In the genomic region with DNA sequence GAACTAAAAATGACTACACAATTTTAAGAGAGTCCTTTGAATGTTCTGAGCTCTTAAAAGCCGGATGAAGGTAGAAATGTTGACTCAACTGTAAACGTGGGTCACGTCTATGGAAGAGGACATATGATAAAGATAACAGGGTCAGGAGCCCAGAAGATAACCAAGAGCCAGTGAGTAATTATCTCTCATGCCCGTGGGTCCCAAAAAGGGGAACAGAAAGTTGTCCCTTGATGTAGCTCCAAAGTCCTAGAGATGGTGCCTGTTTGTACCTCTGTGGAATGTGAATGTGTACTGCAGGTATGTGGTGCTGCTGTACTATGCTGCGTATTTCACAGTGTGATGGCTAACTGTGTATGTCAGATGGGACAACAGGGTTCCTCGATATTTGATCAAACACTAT, we compare ENCODE assay signal across 26 mouse cellular contexts.
"Had no signal": no experiment of that assay in that cellular context is flagged by ENCODE, and none has a peak within 500 bp of the region (broad histone marks: within the 10 kb centered on the region; RNA-seq: fewer than 3 reads in every experiment).

No protein-coding gene starts in this region.

- DNase-seq: gastrocnemius, postnatal 14 days; gastrocnemius, postnatal 36 days; heart, adult 18-20 months; heart, postnatal 14 days; heart, postnatal 36 days; kidney, adult 11 months; kidney, adult 2 months; kidney, adult 9 months; kidney, postnatal 14 days; kidney, postnatal 36 days; layer of hippocampus, postnatal 36 days; left cerebral cortex, postnatal 4 days had no signal

- H3K27me3 ChIP-seq: heart, embryonic 13.5 days; heart, embryonic 15.5 days; hindbrain, embryonic 13.5 days; hindbrain, embryonic 15.5 days; kidney, embryonic 15.5 days; limb, embryonic 13.5 days; limb, embryonic 15.5 days; liver, embryonic 12.5 days had no signal

- H3K36me3 ChIP-seq: heart, embryonic 13.5 days; heart, embryonic 15.5 days; hindbrain, embryonic 13.5 days; hindbrain, embryonic 15.5 days; kidney, embryonic 15.5 days; limb, embryonic 13.5 days; limb, embryonic 15.5 days; liver, embryonic 12.5 days had no signal

- H3K9ac ChIP-seq: heart, embryonic 13.5 days; heart, embryonic 15.5 days; hindbrain, embryonic 13.5 days; hindbrain, embryonic 15.5 days; kidney, embryonic 15.5 days; limb, embryonic 13.5 days; limb, embryonic 15.5 days; liver, embryonic 12.5 days; liver, embryonic 14.5 days had no signal

- H3K27ac ChIP-seq: heart, embryonic 13.5 days; heart, embryonic 15.5 days; hindbrain, embryonic 13.5 days; hindbrain, embryonic 15.5 days; hindbrain, postnatal 0 days; kidney, embryonic 15.5 days; kidney, postnatal 0 days; layer of hippocampus, adult 2 months; limb, embryonic 13.5 days; limb, embryonic 15.5 days; liver, embryonic 12.5 days; liver, embryonic 14.5 days had no signal

- H3K4me2 ChIP-seq: heart, embryonic 11.5 days; heart, embryonic 13.5 days; heart, embryonic 15.5 days; hindbrain, embryonic 13.5 days; hindbrain, embryonic 15.5 days; kidney, embryonic 15.5 days; limb, embryonic 13.5 days; limb, embryonic 15.5 days; liver, embryonic 12.5 days had no signal

- ATAC-seq: hindbrain, postnatal 0 days; intestine, embryonic 16.5 days; liver, embryonic 12.5 days had no signal

- H3K4me1 ChIP-seq: heart, embryonic 13.5 days; heart, embryonic 15.5 days; hindbrain, embryonic 13.5 days; hindbrain, embryonic 15.5 days; liver, embryonic 12.5 days had no signal

- H3K9me3 ChIP-seq: heart, embryonic 13.5 days; heart, embryonic 15.5 days; hindbrain, embryonic 13.5 days; hindbrain, embryonic 15.5 days; kidney, embryonic 15.5 days; limb, embryonic 13.5 days; limb, embryonic 15.5 days; liver, embryonic 12.5 days had no signal

- H3K4me3 ChIP-seq: heart, embryonic 13.5 days; heart, embryonic 15.5 days; hindbrain, embryonic 13.5 days; hindbrain, embryonic 15.5 days; kidney, embryonic 15.5 days; layer of hippocampus, adult 2 months; limb, embryonic 13.5 days; limb, embryonic 15.5 days; liver, embryonic 12.5 days had no signal
